Mouse (Mus musculus) macrophage (primary cell): Measurements from ENCODE around the gene Tpbpb. TPM values are rescaled to one million over a fixed set of nuclear protein-coding genes. Genes with fewer than 3 reads are reported as not detected.
"Not testable (repeated sequence)": the region's sequence is repeated elsewhere in the genome, so short reads cannot be mapped to it uniquely, and the experiment has no call there.

Source experiments
- H3K27ac ChIP-seq: fragments of 350-480 bp; formaldehyde crosslinking; 2 replicates; pipeline ENCODE4 v1.9.0; 2021
- H3K36me3 ChIP-seq: fragments of 350-480 bp; formaldehyde crosslinking; 2 replicates; pipeline ENCODE4 v1.9.0; 2021; ENCODE audit errors: inconsistent target
- H3K4me3 ChIP-seq: fragments of 350-480 bp; formaldehyde crosslinking; 2 replicates; pipeline ENCODE4 v1.9.0; 2021; ENCODE audit errors: inconsistent target
- H3K79me2 ChIP-seq: fragments of 350-480 bp; formaldehyde crosslinking; 2 replicates; pipeline ENCODE4 v1.9.0; 2021; ENCODE audit errors: inconsistent target
- WGBS: methylation state at CpG from one replicate; pipeline ENCODE4 v1.1.7; 2026; ENCODE audit warnings: inconsistent platforms; ENCODE audit not compliant: missing documents; 5-methylcytosine and 5-hydroxymethylcytosine counted together
- polyA plus RNA-seq: library from polyadenylated mRNA; stranded (reverse); fragments of 250-400 nt; gene quantifications from 3 replicates; pipeline ENCODE4 v1.2.4, GENCODE M21; 2018; ENCODE audit warnings: inconsistent platforms
- total RNA-seq, 78 experiments: library from RNA; depleted of rRNA; stranded (reverse); fragments of 250-400 nt; gene quantifications; 1 replicate in 9 of 78; 2 replicates in 24 of 78; 3 replicates in 43 of 78; 4 replicates in 2 of 78; pipeline ENCODE4 v1.2.4; 2018; ENCODE audit warnings: inconsistent platforms in 56 of 78

The Tpbpb gene
- not detected for total RNA-seq (2018; cell fraction: chromatin; rRNA removed)
- total RNA-seq (2018; cell fraction: cytosol; rRNA removed): not detected
- total RNA-seq (2018; cell fraction: nucleus; rRNA removed): not detected
- polyA plus RNA-seq: not detected in 3 replicates

GRCm38 (mm10) chr13:60904780-60905179 lies at the start of gene Tpbpb:
Gene Tpbpb, minus strand, starts transcription at chr13:60904880.
- H3K36me3 ChIP-seq, H3K27ac ChIP-seq, H3K79me2 ChIP-seq, H3K4me3 ChIP-seq: not testable (repeated sequence)
- 52% methylated on average over 2 of the region's 2 CpGs for WGBS

DNA sequence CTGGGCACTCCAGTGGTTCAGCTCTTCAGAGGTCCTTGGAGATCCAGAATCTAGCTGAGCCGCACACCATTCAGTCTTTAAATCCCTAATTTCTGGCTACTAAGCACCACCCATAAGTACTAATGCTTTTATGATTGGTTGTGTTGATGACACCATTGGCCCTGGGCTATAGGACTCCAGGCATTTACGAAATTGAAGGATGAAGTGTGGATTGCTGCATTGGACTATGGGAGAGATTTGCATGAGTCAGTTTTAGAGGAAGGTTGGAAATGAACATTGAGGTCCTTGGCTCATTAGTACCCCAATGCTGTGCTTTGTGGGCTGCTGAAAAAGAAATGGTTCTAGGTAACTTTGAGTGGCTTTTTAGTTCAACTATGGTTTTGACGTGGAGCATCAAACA lies 37.2 kb upstream of the Tpbpb start, which contains the start of gene Tpbpa:
Gene Tpbpa (minus strand): TSS at position 101 of the 400 bp plus-strand sequence.
- not testable (repeated sequence) for H3K27ac ChIP-seq, H3K36me3 ChIP-seq, H3K79me2 ChIP-seq, H3K4me3 ChIP-seq
- WGBS: 85% methylated on average over 3 of the region's 3 CpGs

- Histone ChIP-seq H3K36me3 (no peaks in the 10 kb centered on the region), H3K4me3 (no peak within 1 kb of the TSS), H3K79me2 (no peaks in the 10 kb centered on the region), H3K27ac (no peak within 1 kb of the TSS)
- WGBS: 3% methylated on average over 5 of the region's 5 CpGs
Observed at GRCm38 (mm10) chr13:60936500-60936901, 31.8 kb upstream of the Tpbpb start, which contains the start of the genes Gm49391 and Ctla2a. Gene Gm49391, minus strand, starts transcription at chr13:60936571. Gene Ctla2a, minus strand, starts transcription at chr13:60936625.

DNA sequence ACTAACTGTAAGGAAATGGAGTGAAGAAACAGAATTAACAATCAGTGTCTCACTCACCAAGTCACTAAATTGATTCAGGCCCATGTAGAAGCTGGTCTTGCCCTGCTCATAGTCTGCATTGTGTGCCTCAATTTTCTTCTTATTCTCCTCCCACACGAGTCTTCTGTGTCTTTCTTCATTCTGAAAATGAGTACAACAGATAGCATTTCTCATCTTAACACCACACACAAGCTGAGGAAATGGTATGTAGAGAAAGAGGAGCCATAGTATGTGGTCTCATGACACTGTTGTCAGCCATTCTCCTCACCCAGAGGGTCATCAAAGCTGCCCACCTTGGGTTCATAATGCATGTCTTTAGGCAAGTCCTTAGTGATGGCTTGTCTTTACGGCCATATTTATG lies 30.8 kb upstream of the Tpbpb start, which contains the start of gene Gm49393:
Gene Gm49393 (minus strand): TSS at position 101 of the 400 bp plus-strand sequence.
- WGBS: 75% methylated on average over 2 of the region's 2 CpGs
- H3K4me3 ChIP-seq, H3K27ac ChIP-seq, H3K79me2 ChIP-seq, H3K36me3 ChIP-seq: not testable (repeated sequence)

DNA sequence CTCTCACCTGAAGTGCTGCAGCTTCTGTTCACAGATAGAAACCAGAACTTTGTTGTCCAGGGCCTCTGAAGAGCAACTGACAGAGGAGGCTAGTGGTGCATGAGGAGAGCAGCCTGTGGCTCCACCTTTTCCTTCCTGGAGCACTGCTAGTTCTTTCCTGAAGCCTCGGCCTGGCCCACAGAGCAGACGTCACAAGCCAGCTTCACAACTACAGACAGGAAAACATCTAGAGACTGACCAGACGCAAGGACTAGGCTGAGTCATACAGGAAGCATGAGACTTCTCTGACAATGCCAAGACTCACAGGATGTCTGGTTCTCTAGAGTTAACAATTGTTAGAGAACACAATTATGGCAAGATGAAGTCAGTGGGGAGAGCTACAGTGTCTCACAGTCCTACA lies 7.4 kb downstream of the Tpbpb start, which contains the start of gene Ctla2b:
Gene Ctla2b (minus strand): TSS at position 120 of the 400 bp plus-strand sequence.
- H3K36me3 ChIP-seq: no peaks in the 10 kb centered on the region
- WGBS: 0% methylated on average over 3 of the region's 3 CpGs
- H3K4me3 ChIP-seq: peak within 1 kb of the TSS; percentile 10; the same call in 1 of the 2 replicates

GRCm38 (mm10) chr13:60896794-60897193 lies 7.9 kb downstream of the Tpbpb start, which contains the start of gene Gm49392:
Gene Gm49392, minus strand, starts transcription at chr13:60896894.
- no CpG with 5 or more reads among the region's 8 CpGs for WGBS
- Histone ChIP-seq H3K4me3 (peak within 1 kb of the TSS; percentile 10; the same call in 1 of the 2 replicates), H3K27ac (peak within 1 kb of the TSS; percentile 45), H3K79me2 (peaks cover 18% of the 10 kb centered on the region; the same call in 1 of the 2 replicates)
- H3K36me3 ChIP-seq: not testable (repeated sequence)

More for the DNA sequence above, 7.4 kb downstream of the Tpbpb start, which contains the start of gene Ctla2b:
- Histone ChIP-seq H3K79me2 (peaks cover 18% of the 10 kb centered on the region; the same call in 1 of the 2 replicates), H3K27ac (peak within 1 kb of the TSS; percentile 45)

DNA sequence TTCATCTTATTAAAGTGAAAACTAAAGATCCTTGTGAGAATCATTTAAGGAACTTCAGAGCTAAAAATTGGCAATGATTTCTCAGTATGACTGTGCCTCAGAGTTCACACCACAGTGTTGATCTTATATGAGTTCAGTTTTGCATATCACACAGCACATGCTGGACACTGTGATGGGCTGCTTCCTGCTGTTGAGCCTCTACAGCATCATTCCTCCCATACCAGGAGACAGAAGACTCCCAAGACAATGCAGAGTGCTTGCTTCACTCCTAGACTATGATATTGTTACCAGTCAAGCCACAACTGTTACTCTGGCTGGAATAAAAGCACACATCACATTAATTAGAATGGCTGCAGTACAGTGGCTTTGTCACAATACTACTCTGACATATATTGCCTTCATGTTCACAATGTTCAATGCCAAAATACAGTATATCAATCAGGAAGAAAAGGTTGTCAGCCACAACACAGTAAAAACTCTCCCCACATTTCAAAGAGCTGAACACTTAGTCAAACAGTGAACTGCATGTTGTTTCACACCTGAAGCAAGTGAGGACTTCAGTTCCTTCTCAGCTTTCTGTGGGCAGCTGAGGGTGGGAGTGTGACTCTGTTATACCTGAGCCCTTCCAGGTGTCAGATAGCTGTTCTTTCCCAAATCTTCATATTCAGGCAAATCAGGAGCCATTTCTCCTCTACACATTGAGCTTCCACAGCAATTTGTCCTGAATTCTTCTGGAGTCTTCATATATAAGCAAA lies 9.1 kb downstream of the Tpbpb start:
- Histone ChIP-seq H3K79me2 (peaks cover 18% of the 10 kb centered on the region; the same call in 1 of the 2 replicates), H3K4me3 (no peak overlapping the region), H3K27ac (no peak overlapping the region), H3K36me3 (no peaks in the 10 kb centered on the region)

DNA sequence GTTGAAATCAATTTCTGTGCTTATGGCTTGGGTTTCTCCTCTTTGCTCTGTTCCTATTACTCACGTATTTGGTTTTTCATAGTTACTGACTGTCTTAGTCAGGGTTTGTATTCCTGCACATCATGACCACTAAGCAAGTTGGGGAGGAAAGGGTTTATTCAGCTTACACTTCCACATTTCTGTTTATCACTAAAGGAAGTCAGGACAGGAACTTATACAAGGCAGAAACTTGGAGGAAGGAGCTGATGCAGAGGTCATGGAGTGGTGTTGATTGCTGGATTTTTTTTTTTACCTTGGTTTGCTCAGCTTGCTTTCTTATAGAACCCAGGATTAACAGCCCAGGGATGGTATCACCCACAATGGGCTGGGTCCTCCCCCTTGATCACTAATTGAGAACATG lies 12.4 kb downstream of the Tpbpb start:
- Histone ChIP-seq H3K36me3 (no peaks in the 10 kb centered on the region), H3K4me3 (no peak overlapping the region), H3K79me2 (peaks cover 18% of the 10 kb centered on the region; the same call in 1 of the 2 replicates), H3K27ac (peak overlapping the region; percentile 89)
- 29% methylated on average over 1 of the region's 1 CpGs for WGBS

- Histone ChIP-seq H3K27ac (no peak within 1 kb of the TSS), H3K79me2 (no peaks in the 10 kb centered on the region), H3K36me3 (no peaks in the 10 kb centered on the region), H3K4me3 (no peak within 1 kb of the TSS)
- WGBS: 79% methylated on average over 1 of the region's 1 CpGs
Observed at GRCm38 (mm10) chr13:60864281-60864680, 40.4 kb downstream of the Tpbpb start, which contains the start of gene 4930486L24Rik. Gene 4930486L24Rik, minus strand, starts transcription at chr13:60864475.

Other genes with a start within 250 kb of the Tpbpb start
- not detected in 3 replicates for gene BC051665, start 118.5 kb downstream of the Tpbpb start, polyA plus RNA-seq
- gene Ctsll3, start 102.0 kb downstream of the Tpbpb start, polyA plus RNA-seq: not detected in 3 replicates
- gene 4930486L24Rik, start 40.4 kb downstream of the Tpbpb start, polyA plus RNA-seq: 2.9 to 4.5 TPM in 2 of 3 replicates, not detected in the other
- gene Gm49392, start 8.0 kb downstream of the Tpbpb start, polyA plus RNA-seq: 3.2 to 7.5 TPM in 2 of 3 replicates, not detected in the other
- gene Ctla2b, start 7.4 kb downstream of the Tpbpb start, polyA plus RNA-seq: 54.9 to 450 TPM (median 95.7 TPM) in 3 replicates
- gene Gm49393, start 30.7 kb upstream of the Tpbpb start, polyA plus RNA-seq: 1.2 TPM in 2 of 3 replicates, not detected in the other
- 0.50 to 17.9 TPM (median 4.7 TPM) in 3 replicates for gene Gm49391, start 31.7 kb upstream of the Tpbpb start, polyA plus RNA-seq
- gene Ctla2a, start 31.7 kb upstream of the Tpbpb start, polyA plus RNA-seq: 2.7 to 61.3 TPM (median 3.2 TPM) in 3 replicates
- not detected in 3 replicates for gene Tpbpa, start 37.1 kb upstream of the Tpbpb start, polyA plus RNA-seq
- gene Ctsj, start 101.1 kb upstream of the Tpbpb start, polyA plus RNA-seq: not detected in 3 replicates
- gene Ctsq, start 135.8 kb upstream of the Tpbpb start, polyA plus RNA-seq: not detected in 3 replicates